Mouse (Mus musculus) adrenal gland, adult 18-20 months (tissue): ENCODE measurements at regions not wholly inside any gene's neighbourhood (a gene's known extent, or its start where the extent isn't known, plus 50 kb on each side); places are given as distances from the start of the nearest gene placed in this dataset.

Experiments
- DNase-seq, 2 experiments: peaks; one replicate each; pipeline ENCODE4 v3.0.0; 2021 to 2022; ENCODE audit warnings: low spot score in 2 of 2

DNA sequence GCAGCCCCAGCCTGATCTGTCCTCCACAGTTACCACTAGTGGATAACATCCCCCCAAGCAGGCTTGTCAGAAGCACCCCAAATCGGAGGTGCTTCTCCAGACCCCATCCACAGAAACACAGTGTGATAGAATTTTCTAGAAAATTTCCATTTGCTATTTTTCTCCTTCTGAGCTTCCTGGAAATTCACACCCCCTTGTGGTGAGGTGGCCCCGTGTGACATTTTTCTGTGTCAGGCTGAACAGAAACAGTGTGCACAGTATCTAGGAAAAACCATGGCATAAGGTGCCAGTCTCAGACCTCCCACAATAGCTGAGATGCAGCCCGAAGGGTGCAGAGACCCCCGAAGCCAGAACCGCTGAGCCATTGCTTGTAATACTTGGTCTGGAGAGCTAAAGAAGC, 155.3 kb upstream of the Mvb12b start:
- no peak for DNase-seq

GRCm38 (mm10) chr2:34042336-34042735, 154.6 kb upstream of the Mvb12b start:
- no peak for DNase-seq

DNA sequence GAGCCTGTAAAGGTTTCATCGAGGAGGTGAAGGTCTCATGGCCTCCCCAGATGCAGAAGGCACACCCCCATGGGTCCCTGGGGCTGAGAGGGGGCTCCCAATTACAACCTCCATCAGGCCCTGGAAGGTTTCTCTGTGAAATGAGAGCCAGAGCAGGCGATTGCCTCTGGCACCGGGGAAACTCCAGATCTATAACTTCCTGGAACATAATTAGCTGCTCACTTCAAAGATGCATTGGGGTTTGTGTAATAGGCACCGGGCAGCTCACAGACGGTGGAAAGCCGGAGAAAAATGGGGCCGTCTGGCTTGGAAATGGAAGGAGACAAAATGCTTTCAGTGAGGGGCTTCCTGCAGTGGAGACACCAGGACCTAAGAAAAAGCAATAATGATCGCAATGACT, 151.2 kb upstream of the Mvb12b start:
- DNase-seq, result no peak

GRCm38 (mm10) chr2:34033212-34033611, 145.5 kb upstream of the Mvb12b start:
- no peak for DNase-seq

- DNase-seq, result no peak
Measured at GRCm38 (mm10) chr2:34031421-34031820, 143.7 kb upstream of the Mvb12b start.

DNA sequence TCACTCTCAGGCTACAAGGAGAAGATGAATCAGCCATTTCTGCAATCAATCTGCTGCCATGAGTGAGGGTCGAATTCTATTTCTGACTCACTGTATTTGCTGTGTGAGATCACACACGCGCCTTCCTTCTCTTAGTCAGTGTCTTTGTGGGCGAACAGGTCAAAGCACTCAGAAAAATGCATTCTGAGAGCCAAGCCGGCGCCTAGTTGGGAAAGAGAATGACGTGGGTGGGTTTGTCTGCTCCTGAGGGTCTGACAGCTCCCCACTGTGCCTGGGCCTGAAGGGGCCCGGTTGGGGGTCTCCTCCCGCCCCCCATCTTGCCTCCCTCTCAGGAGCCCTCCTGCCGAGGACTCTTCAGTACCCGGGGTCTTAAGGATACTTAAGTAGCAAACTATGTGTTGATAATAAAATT, 143.3 kb upstream of the Mvb12b start:
- DNase-seq, result peak in 1 of 2 experiments; percentile 7

DNA sequence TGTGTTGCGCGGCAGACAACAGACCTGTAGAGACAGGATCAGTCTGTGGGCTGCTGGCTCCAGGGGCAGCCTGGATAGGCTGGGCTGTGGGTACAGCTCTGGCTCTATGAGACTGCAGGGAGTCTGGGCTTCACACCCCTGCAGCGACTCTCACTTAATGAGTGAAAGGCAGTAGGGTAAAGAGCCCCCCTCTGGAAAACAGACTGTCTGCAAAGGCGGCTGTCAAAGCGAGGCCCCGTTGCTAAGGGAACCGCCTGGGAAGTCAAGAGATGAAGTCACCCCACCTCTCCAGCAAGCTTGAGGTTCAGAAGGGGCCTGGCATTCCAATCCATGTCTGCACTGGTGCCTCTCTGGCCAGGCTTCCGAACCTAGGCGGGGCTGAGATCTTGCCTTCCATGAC, 139.7 kb upstream of the Mvb12b start:
- no peak for DNase-seq

- DNase-seq, result no peak
Measured at GRCm38 (mm10) chr2:34026566-34027360, 139.0 kb upstream of the Mvb12b start.

DNA sequence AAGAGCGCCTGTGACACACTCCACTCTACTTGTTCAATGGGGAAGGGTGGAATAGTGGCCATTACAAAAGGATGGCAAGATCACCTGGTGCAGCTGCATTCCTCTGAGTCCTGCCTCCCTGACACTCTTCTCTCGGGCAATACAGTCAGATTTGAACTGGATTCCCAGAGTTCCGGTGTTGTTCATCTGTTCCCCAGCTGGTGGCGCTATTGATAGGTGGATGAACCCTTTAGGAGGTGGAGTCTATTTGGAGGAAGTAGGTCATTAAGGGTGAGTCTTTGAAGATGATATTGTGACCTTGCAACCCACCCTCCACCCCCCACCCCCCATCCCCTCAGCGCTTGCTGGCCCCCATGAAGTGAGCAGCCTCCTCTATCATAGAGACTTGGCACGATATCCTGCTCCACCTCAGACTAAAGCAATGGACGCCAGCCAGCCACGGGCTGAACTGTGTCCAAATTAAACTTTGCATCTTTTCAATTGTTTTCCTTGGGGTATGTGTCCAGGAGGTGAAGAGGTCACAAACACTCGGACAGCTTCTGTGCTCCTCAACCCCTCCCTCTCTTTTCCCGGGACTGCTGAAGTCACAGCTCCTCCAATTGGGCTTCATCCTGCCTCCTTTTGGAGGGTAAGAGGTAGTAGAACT, 138.1 kb upstream of the Mvb12b start:
- DNase-seq, result peak; percentile 36 to 54

DNA sequence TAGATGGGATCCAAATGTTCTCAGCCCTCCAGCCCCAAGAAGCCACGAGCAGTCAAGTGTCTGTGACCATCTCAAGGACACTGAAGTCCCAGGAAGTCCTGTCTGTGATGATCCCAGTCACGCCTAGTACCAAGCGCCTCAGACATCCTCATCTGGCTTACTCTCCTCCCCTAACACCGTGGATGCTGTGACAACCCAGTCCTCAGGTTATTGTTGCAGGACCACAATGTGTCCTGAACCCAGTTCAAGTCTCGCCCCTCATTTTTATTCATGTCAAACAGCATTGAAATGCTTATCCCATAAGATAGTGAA, 129.4 kb upstream of the Mvb12b start:
- no peak for DNase-seq

- DNase-seq, result no peak
Measured at GRCm38 (mm10) chr2:34016350-34017141, 128.8 kb upstream of the Mvb12b start.

DNA sequence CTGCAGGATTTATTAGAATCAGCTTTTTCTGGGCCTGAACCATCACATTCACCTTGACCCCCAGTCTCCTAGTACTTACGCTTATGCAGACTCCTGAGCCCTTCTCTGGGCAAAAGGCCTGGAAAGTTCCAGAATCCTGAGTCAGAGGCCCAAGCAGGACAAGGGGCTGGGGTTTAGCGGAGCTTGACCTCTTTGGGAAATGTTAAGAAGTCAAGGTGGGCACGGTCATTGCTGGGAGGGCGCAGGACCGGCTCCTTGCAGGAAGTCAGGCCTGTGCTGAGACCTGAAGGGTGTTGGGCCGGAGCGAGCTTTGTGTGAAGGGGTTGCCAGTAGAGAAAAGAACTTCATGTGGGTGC, 127.9 kb upstream of the Mvb12b start:
- DNase-seq, result no peak

- DNase-seq, result no peak
Measured at GRCm38 (mm10) chr2:34014868-34015639, 127.3 kb upstream of the Mvb12b start.

DNA sequence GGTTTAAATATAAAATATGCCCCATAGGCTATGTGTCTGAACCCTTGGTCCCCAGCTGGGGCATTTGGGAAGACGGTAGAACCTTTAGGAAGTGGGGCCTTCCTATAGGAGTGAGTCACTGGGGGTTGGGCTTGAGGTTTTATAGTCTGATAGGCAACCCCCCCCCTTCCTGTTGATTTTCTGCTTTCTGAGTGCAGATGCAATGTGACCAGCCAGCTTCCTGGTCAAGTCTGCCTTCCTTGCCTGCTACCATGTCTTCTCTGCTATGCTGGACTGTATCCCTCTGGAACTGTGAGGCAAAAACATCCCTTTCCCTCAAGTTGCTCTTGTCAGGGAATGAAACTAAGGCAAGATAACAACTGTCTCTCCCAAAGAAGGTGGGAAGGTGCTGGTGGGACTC, 122.4 kb upstream of the Mvb12b start:
- DNase-seq, result no peak

- no peak for DNase-seq
Measured at GRCm38 (mm10) chr2:34007916-34008315, 120.2 kb upstream of the Mvb12b start.

DNA sequence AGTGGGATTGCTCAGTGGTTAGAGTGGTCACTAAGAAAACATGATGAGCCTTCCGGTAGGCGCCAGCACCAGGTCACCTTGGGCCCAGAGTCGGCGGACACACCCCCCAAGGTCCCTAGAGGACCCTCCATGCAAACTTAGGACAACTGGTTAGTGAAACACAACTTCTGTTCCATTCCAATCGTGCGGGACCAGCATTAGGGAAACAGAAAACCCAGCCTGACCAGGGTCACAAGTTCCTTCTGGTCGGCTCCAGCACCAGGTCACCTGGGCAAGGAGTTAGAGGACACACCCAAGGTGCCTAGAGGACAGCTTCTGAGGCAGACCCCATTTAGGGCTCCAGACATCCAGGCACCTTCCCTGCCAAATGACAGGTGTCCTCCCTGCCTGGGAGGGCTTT, 109.4 kb upstream of the Mvb12b start:
- DNase-seq, result no peak

- no peak for DNase-seq
Measured at GRCm38 (mm10) chr2:33996331-33996730, 108.6 kb upstream of the Mvb12b start.

DNA sequence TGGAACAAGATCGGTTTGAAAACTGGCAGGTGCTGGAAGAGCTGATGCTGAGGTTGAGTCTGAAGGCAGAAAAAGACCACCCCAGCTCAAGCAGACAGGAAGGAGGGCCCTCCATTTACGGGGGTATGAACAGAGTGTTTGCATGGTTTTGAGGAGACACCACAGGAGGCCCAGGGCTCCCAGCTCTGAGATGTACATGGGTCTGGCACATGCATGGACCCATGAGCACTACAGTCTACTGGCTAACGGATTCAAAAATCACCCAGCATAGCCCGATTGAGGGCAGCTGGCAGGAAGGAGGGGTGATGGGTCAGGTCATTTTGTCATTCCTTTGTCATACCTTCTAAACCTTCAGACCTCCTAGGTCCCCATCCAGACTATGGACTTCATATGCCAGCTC, 103.6 kb upstream of the Mvb12b start:
- DNase-seq, result no peak

DNA sequence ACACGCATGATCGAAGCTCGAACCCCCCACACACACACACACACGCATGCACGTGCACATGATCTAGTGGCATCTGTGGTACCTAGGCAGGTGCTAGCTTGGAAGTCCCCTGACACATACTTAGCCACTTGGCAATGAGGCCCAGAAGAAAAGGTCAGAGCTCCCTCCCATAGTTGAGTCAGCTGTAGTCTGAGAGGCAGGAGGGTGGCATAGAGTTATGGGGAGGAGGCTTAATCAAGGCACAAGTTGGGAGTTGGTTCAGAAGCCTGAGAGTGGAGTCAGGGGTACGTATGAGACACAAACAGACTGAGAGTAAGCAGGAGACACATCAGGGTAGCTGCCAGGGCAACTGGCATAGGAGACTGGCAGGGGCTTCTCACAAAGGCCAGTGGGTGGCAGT, 103.0 kb upstream of the Mvb12b start:
- no peak for DNase-seq

GRCm38 (mm10) chr2:33989555-33990370, 102.0 kb upstream of the Mvb12b start:
- DNase-seq, result no peak

GRCm38 (mm10) chr2:33986420-33986819, 98.7 kb upstream of the Mvb12b start:
- no peak for DNase-seq
